In the genomic region with DNA sequence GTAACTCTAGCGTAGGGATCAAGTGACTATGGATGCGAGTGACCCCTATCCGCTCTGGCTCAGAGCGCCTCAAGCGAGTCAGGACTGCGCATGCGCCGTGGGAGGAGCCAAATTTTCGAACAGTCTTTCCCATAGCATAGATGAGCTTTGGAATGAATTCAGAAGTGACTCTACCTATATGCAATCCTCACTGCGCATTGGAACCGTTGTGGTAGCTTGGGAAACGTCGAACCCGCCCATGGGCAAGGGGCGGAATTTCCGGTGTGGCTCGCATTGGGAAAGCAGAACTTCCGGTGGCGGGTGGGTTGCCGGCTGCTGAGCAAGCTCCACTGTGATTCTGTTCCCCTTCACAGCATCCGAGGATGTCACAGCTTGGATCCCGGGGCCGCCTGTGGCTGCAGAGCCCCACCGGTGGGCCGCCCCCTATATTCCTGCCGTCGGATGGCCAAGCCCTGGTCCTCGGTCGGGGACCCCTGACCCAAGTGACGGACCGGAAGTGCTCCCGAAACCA, we compare ENCODE assay signal across 8 mouse cellular contexts. TPM values are rescaled to one million over a fixed set of nuclear protein-coding genes. Genes with fewer than 3 reads are reported as not detected.
DNase-seq lines count a peak whose midpoint lies in the region; ATAC-seq lines count a peak whose summit lies in the region.

A gene (plus strand): TSS at position 98 of the 511 bp plus-strand sequence.

- peak within 1 kb of the TSS; percentile 86 to 94 for H3K4me3 ChIP-seq in heart, embryonic 14.5 days (ENCODE audit: control insufficient read depth in 1 of 2, insufficient read depth in 1 of 2, low read depth in 1 of 2, low read length in 2 of 2)
- peak within 1 kb of the TSS; percentile 77 for H3K4me3 ChIP-seq in liver, embryonic 13.5 days (replicated peaks)
- H3K4me3 ChIP-seq in stomach, embryonic 16.5 days (replicated peaks; ENCODE audit: low read length): peak within 1 kb of the TSS; percentile 84

- H3K4me1 ChIP-seq in heart, embryonic 14.5 days (ENCODE audit: control insufficient read depth in 2 of 2, insufficient read depth in 2 of 2, low read length in 2 of 2): peaks cover 16 to 36% of the 10 kb centered on the region in 2 experiments
- peaks cover 84% of the 10 kb centered on the region for H3K4me1 ChIP-seq in liver, embryonic 13.5 days (replicated peaks)
- H3K4me1 ChIP-seq in stomach, embryonic 16.5 days (ENCODE audit: control insufficient read depth, insufficient read depth, low read length): peaks cover 48% of the 10 kb centered on the region

- peak; percentile 74 to 81 for DNase-seq in CD8-positive naive resting alpha-beta T cell, adult 2 months (ENCODE audit: low read depth in 2 of 2, low spot score in 2 of 2)
- DNase-seq in c-Kit-negative CD71-positive TER-119-positive erythroid progenitor cells, embryonic 14.5 days (ENCODE audit: low read depth, low spot score): peak; percentile 82
- DNase-seq in fibroblast of lung, adult 2 months (ENCODE audit: low read depth): peak; percentile 62
- DNase-seq in kidney, postnatal 14 days: peak; percentile 88
- DNase-seq in liver, embryonic 13.5 days: peak; percentile 80
- peak; percentile 91 for DNase-seq in neural tube, embryonic 10.5 days (ENCODE audit: extremely low spot score, low spot score)

- under 1% methylated on average over 32 of the region's 32 CpGs for WGBS in heart, embryonic 14.5 days
- WGBS in liver, embryonic 13.5 days (ENCODE audit: insufficient replicate concordance): under 1% methylated on average over 32 of the region's 32 CpGs
- under 1% methylated on average over 32 of the region's 32 CpGs for WGBS in stomach, embryonic 16.5 days

- peak within 1 kb of the TSS; percentile 95 for H3K4me2 ChIP-seq in heart, embryonic 14.5 days (ENCODE audit: low read length)
- H3K4me2 ChIP-seq in liver, embryonic 13.5 days: peak within 1 kb of the TSS; percentile 96
- H3K4me2 ChIP-seq in stomach, embryonic 16.5 days (ENCODE audit: low read depth, low read length): peak within 1 kb of the TSS; percentile 92

- peak within 1 kb of the TSS; percentile 92 to 95 for H3K27ac ChIP-seq in heart, embryonic 14.5 days (replicated peaks in 1 of 2; ENCODE audit: control insufficient read depth in 1 of 2, insufficient read depth in 1 of 2, low read depth in 2 of 2, low read length in 2 of 2)
- H3K27ac ChIP-seq in liver, embryonic 13.5 days: peak within 1 kb of the TSS; percentile 99
- peak within 1 kb of the TSS; percentile 95 for H3K27ac ChIP-seq in stomach, embryonic 16.5 days (ENCODE audit: low read length)

- 0 out of 2 replicates have a peak, but pooled peaks have one; percentile 23 for ATAC-seq in heart, embryonic 14.5 days (ENCODE audit: insufficient number of reproducible peaks, insufficient read depth, low FRiP score, low read depth)
- ATAC-seq in liver, embryonic 13.5 days (ENCODE audit: low read depth): peak; percentile 13
- ATAC-seq in stomach, embryonic 16.5 days (ENCODE audit: insufficient read depth, low FRiP score): peak; percentile 41; the same call in 1 of the 2 replicates

- peaks cover 35% of the 10 kb centered on the region for H3K36me3 ChIP-seq in heart, embryonic 14.5 days (ENCODE audit: control insufficient read depth, insufficient read depth, low read length)
- peaks cover 36% of the 10 kb centered on the region for H3K36me3 ChIP-seq in liver, embryonic 13.5 days
- peaks cover 2% of the 10 kb centered on the region; the same call in 1 of the 2 replicates for H3K36me3 ChIP-seq in stomach, embryonic 16.5 days (ENCODE audit: control insufficient read depth, insufficient read depth, low read length)

- H3K27me3 ChIP-seq in heart, embryonic 14.5 days (ENCODE audit: control insufficient read depth, insufficient read depth, low read length): no peaks in the 10 kb centered on the region
- no peaks in the 10 kb centered on the region for H3K27me3 ChIP-seq in liver, embryonic 13.5 days
- no peaks in the 10 kb centered on the region for H3K27me3 ChIP-seq in stomach, embryonic 16.5 days (ENCODE audit: control insufficient read depth, insufficient read depth, low read length)

- H3K9me3 ChIP-seq in heart, embryonic 14.5 days (ENCODE audit: control insufficient read depth, low read length): no peaks in the 10 kb centered on the region
- H3K9me3 ChIP-seq in liver, embryonic 13.5 days (replicated peaks): no peaks in the 10 kb centered on the region
- H3K9me3 ChIP-seq in stomach, embryonic 16.5 days (replicated peaks; ENCODE audit: control insufficient read depth, low read length): no peaks in the 10 kb centered on the region

- peak within 1 kb of the TSS; percentile 92 for H3K9ac ChIP-seq in heart, embryonic 14.5 days (ENCODE audit: low read length)
- peak within 1 kb of the TSS; percentile 91 for H3K9ac ChIP-seq in liver, embryonic 13.5 days
- peak within 1 kb of the TSS; percentile 95 for H3K9ac ChIP-seq in stomach, embryonic 16.5 days (ENCODE audit: low read length)

RNA-seq across cellular contexts. Expression of the gene that starts here (rescaled TPM):
- polyA plus RNA-seq in heart, embryonic 14.5 days (2014; fragmentation: Nextera tagmentation; extraction: Ambion mirVana): 19.4 and 22.7 TPM in 2 replicates
- polyA plus RNA-seq in liver, embryonic 13.5 days (2015; fragmentation: Nextera tagmentation; extraction: Ambion mirVana): 22.8 and 24.2 TPM in 2 replicates
- 32.6 and 34.8 TPM in 2 replicates for polyA plus RNA-seq in stomach, embryonic 16.5 days (2015; fragmentation: Nextera tagmentation; extraction: Ambion mirVana)

Comparison
In these comparisons a context has a peak if more than half of its experiments do, and no peak if none do; other contexts are left out.
1. Peak in every context shown above with its lines: DNase-seq, ATAC-seq, H3K4me3 ChIP-seq and H3K27ac ChIP-seq.